Mouse (Mus musculus): ENCODE results near the gene Tead1. TPM values are rescaled to one million over a fixed set of nuclear protein-coding genes. Genes with fewer than 3 reads are reported as not detected.

The Tead1 gene
- polyA plus RNA-seq, 1 experiment from 2014 or later, result 13.9 TPM

GRCm38 (mm10) chr7:112714783-112715182 is 35.7 kb downstream of the Tead1 start:
- TF ChIP-seq CTCF (IDR thresholded peaks at IDR 0.05; ENCODE audit: low read depth), result no peak
- H3K27me3 ChIP-seq (ENCODE audit: control insufficient read depth, insufficient read depth, low read length), result no peaks in the 10 kb centered on the region
- H3K36me3 ChIP-seq (ENCODE audit: control insufficient read depth, insufficient read depth, low read length), result no peaks in the 10 kb centered on the region
- no peak overlapping the region for H3K27ac ChIP-seq (replicated peaks)
- no peak overlapping the region for H3K4me2 ChIP-seq (replicated peaks; ENCODE audit: low read depth)
- no peak overlapping the region for H3K4me3 ChIP-seq (ENCODE audit: low read depth, low read length)
- no peak overlapping the region for H3K9ac ChIP-seq (ENCODE audit: low read length)
- WGBS, result 73% methylated on average over 6 of the region's 6 CpGs
- no peaks in the 10 kb centered on the region for H3K9me3 ChIP-seq (ENCODE audit: control insufficient read depth, low read length)
- peaks cover 2% of the 10 kb centered on the region; the same call in 1 of the 2 replicates for H3K4me1 ChIP-seq (replicated peaks; ENCODE audit: control insufficient read depth, insufficient read depth)
- ATAC-seq (ENCODE audit: low FRiP score, low TSS enrichment) (peak; percentile 35; the same call in 1 of the 2 replicates), DNase-seq (ENCODE audit: low spot score) (no peak)

- DNase-seq (ENCODE audit: low spot score) (no peak), ATAC-seq (ENCODE audit: low FRiP score, low TSS enrichment) (no peak)
- Histone ChIP-seq H3K27ac (replicated peaks) (no peak overlapping the region; the same call in 1 of the 2 replicates), H3K27me3 (ENCODE audit: control insufficient read depth, insufficient read depth, low read length) (no peaks in the 10 kb centered on the region), H3K9ac (ENCODE audit: low read length) (no peak overlapping the region), H3K36me3 (ENCODE audit: control insufficient read depth, insufficient read depth, low read length) (no peaks in the 10 kb centered on the region), H3K4me3 (ENCODE audit: low read depth, low read length) (no peak overlapping the region), H3K9me3 (ENCODE audit: control insufficient read depth, low read length) (no peaks in the 10 kb centered on the region), H3K4me2 (replicated peaks; ENCODE audit: low read depth) (no peak overlapping the region), H3K4me1 (replicated peaks; ENCODE audit: control insufficient read depth, insufficient read depth) (peaks cover 10% of the 10 kb centered on the region)
- TF ChIP-seq EP300 (optimal IDR thresholded peaks at IDR 0.05) (no peak), CTCF (IDR thresholded peaks at IDR 0.05; ENCODE audit: low read depth) (no peak)
- 61% methylated on average over 6 of the region's 6 CpGs for WGBS
Observed at GRCm38 (mm10) chr7:112716701-112717100, 37.6 kb downstream of the Tead1 start.

- Histone ChIP-seq H3K36me3 (ENCODE audit: control insufficient read depth, insufficient read depth, low read length) (no peaks in the 10 kb centered on the region), H3K27me3 (ENCODE audit: control insufficient read depth, insufficient read depth, low read length) (no peaks in the 10 kb centered on the region), H3K9ac (ENCODE audit: low read length) (no peak overlapping the region), H3K4me1 (replicated peaks; ENCODE audit: control insufficient read depth, insufficient read depth) (peaks cover 10% of the 10 kb centered on the region), H3K4me2 (replicated peaks; ENCODE audit: low read depth) (no peak overlapping the region), H3K4me3 (ENCODE audit: low read depth, low read length) (no peak overlapping the region), H3K9me3 (ENCODE audit: control insufficient read depth, low read length) (no peaks in the 10 kb centered on the region), H3K27ac (replicated peaks) (no peak overlapping the region)
- ATAC-seq (ENCODE audit: low FRiP score, low TSS enrichment) (no peak), DNase-seq (ENCODE audit: low spot score) (no peak)
- 23% methylated on average over 2 of the region's 2 CpGs for WGBS
- TF ChIP-seq CTCF (IDR thresholded peaks at IDR 0.05; ENCODE audit: low read depth) (no peak), EP300 (optimal IDR thresholded peaks at IDR 0.05) (no peak)
Observed at GRCm38 (mm10) chr7:112717676-112718075, 38.6 kb downstream of the Tead1 start.

GRCm38 (mm10) chr7:112719394-112720142 is 40.5 kb downstream of the Tead1 start:
- no peak overlapping the region for H3K4me3 ChIP-seq (ENCODE audit: low read depth, low read length)
- no peak for DNase-seq (ENCODE audit: low spot score)
- H3K27ac ChIP-seq (replicated peaks), result peak overlapping the region; percentile 82; the same call in 1 of the 2 replicates
- no peaks in the 10 kb centered on the region for H3K36me3 ChIP-seq (ENCODE audit: control insufficient read depth, insufficient read depth, low read length)
- no peak for ATAC-seq (ENCODE audit: low FRiP score, low TSS enrichment)
- no peaks in the 10 kb centered on the region for H3K27me3 ChIP-seq (ENCODE audit: control insufficient read depth, insufficient read depth, low read length)
- H3K4me1 ChIP-seq (replicated peaks; ENCODE audit: control insufficient read depth, insufficient read depth), result peaks cover 10% of the 10 kb centered on the region
- H3K9ac ChIP-seq (ENCODE audit: low read length), result no peak overlapping the region
- H3K9me3 ChIP-seq (ENCODE audit: control insufficient read depth, low read length), result no peaks in the 10 kb centered on the region
- no peak overlapping the region for H3K4me2 ChIP-seq (replicated peaks; ENCODE audit: low read depth)
- 28% methylated on average over 11 of the region's 11 CpGs for WGBS
- no peak for TF ChIP-seq EP300 (optimal IDR thresholded peaks at IDR 0.05)
- TF ChIP-seq CTCF (IDR thresholded peaks at IDR 0.05; ENCODE audit: low read depth), result no peak

GRCm38 (mm10) chr7:112720143-112720988 is 41.2 kb downstream of the Tead1 start:
- Histone ChIP-seq H3K27ac (replicated peaks) (peak overlapping the region; percentile 82), H3K4me1 (replicated peaks; ENCODE audit: control insufficient read depth, insufficient read depth) (peaks cover 10% of the 10 kb centered on the region), H3K36me3 (ENCODE audit: control insufficient read depth, insufficient read depth, low read length) (no peaks in the 10 kb centered on the region), H3K4me3 (ENCODE audit: low read depth, low read length) (no peak overlapping the region), H3K9ac (ENCODE audit: low read length) (peak overlapping the region; percentile 38; the same call in 1 of the 2 replicates), H3K27me3 (ENCODE audit: control insufficient read depth, insufficient read depth, low read length) (no peaks in the 10 kb centered on the region), H3K9me3 (ENCODE audit: control insufficient read depth, low read length) (no peaks in the 10 kb centered on the region), H3K4me2 (replicated peaks; ENCODE audit: low read depth) (peak overlapping the region; percentile 45)
- WGBS, result 7% methylated on average over 23 of the region's 23 CpGs
- TF ChIP-seq EP300 (optimal IDR thresholded peaks at IDR 0.05) (peak; percentile 68), CTCF (IDR thresholded peaks at IDR 0.05; ENCODE audit: low read depth) (no peak)
- ATAC-seq (ENCODE audit: low FRiP score, low TSS enrichment), result peak; percentile 87
- peak; percentile 67 for DNase-seq (ENCODE audit: low spot score)
